Mouse (Mus musculus) retina, embryonic 14.5 days (tissue): ENCODE results near the gene Ahnak.
"Not testable (repeated sequence)": the region's sequence is repeated elsewhere in the genome, so short reads cannot be mapped to it uniquely, and the experiment has no call there.

Experiments used
- DNase-seq: peaks from one replicate; pipeline ENCODE4 v3.0.0-alpha.2; 2015; ENCODE audit warnings: low spot score

Gene Ahnak

DNA sequence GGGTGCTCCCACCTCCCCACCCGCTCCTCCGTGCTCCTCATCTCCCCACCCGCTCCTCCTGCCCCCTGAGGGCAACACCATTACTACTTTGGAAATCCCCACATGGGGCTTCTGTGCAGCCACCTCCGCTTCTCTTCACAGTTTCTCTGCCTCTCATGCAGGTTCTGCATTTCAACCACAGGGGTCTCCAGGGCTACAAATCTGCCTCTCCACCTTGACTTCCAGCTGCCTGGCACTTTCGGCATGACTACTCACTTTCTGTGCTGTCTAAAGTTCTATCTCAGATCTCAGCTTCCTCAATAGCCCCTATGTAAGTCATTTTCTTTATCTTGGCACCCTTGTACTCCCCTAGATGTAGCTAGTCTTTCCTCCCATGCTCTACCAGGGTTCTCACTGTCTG is 78.2 kb downstream of the Ahnak start:
- no peak for DNase-seq

DNA sequence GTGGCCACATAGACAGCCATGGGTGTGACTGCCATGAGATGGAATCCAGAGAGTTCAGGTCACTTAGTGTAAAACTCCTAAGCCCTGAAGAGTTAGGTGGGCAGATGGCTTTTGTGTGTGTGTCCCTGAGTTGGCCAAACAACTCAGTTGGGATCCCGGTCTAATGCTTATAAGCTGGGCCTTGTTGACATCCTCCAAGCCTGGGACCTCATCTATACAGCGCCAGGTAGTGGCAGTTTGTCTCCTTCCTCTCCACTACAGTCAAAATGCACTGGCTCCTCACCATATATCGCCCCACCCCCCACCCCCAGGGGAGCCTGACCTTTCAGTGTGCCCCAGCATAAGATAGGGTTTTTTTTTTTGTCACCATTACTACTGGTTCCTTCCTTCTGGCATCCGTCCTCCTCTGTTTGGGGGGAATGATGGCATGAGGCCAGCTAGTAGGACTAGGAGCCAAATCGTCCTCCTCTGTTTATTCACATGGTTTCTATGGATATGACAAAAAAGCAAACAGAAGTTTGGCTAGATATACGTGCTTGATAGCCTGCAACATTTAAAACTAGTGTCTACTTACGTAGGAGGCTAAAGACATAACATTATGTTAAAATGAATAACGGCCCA is 80.7 kb downstream of the Ahnak start:
- DNase-seq = no peak

GRCm38 (mm10) chr19:9070316-9070715 is 81.2 kb downstream of the Ahnak start:
- no peak for DNase-seq

GRCm38 (mm10) chr19:9071456-9072156 is 82.5 kb downstream of the Ahnak start:
- DNase-seq = no peak

DNA sequence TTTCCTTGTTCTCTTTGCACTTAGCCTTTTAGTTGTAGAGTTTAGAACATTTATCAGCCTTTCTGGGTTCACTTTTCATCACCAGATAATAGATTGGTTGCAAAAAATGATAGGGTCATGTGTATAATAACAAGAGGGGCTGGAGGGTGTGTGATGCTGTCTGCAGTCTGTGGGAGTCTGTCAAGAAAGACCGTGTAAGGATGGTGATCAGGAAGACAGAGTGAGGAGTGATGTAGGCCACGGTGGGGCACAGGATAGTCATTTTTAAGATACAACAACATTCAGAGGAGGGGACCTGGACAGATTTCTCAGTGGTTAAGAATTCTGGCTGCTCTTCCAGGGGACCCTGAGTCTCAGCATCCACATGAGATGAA is 83.1 kb downstream of the Ahnak start:
- no peak for DNase-seq

GRCm38 (mm10) chr19:9073776-9074411 is 84.8 kb downstream of the Ahnak start:
- no peak for DNase-seq

GRCm38 (mm10) chr19:9074424-9074823 is 85.3 kb downstream of the Ahnak start:
- DNase-seq = no peak

GRCm38 (mm10) chr19:9075558-9075957 is 86.5 kb downstream of the Ahnak start:
- no peak for DNase-seq

GRCm38 (mm10) chr19:9076035-9076434 is 87.0 kb downstream of the Ahnak start:
- DNase-seq = no peak

- no peak for DNase-seq
Measured at GRCm38 (mm10) chr19:9076982-9077660, 88.0 kb downstream of the Ahnak start.

- no peak for DNase-seq
Measured at GRCm38 (mm10) chr19:9079916-9080315, 90.8 kb downstream of the Ahnak start.

DNA sequence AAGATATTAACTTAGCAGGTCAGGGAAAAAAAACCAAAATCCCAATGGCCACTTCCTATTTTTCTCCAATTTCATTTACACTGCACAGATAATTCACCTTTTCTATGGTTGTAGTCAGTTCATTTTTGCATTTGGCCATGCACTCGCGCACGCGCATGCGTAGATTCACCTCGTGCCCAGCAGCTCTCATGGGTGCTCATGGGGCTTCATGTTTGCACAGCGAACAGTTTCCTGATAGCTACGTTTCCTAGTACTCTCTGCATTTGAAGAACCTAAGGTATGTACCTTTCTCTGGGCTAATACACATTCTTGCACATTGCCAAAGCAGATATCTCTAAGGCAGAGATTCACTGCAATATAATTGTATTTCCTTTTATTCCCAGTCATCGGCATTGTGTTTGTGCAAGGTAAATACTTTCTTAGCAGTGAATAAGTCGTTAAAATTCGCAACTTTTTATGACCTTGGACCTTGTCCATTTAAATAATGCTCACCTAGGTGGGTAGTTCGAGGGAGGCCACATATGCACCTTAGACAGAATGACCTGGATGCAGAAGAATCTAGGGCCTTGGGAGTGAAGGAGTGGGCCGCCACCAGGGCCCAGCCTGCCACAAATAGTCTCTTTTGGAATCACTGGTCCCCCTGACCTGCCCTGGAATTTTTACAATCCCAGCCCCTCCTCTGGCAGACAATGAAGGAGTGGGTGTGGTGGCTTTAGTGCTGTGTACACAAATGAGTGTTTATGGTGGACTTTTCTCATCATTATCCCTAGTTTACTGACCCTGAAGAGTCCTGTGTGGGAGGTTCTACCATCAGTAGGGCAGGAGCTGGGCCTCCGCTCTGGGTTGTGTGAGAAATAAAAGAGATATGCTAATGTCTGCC is 92.5 kb downstream of the Ahnak start:
- DNase-seq = no peak

DNA sequence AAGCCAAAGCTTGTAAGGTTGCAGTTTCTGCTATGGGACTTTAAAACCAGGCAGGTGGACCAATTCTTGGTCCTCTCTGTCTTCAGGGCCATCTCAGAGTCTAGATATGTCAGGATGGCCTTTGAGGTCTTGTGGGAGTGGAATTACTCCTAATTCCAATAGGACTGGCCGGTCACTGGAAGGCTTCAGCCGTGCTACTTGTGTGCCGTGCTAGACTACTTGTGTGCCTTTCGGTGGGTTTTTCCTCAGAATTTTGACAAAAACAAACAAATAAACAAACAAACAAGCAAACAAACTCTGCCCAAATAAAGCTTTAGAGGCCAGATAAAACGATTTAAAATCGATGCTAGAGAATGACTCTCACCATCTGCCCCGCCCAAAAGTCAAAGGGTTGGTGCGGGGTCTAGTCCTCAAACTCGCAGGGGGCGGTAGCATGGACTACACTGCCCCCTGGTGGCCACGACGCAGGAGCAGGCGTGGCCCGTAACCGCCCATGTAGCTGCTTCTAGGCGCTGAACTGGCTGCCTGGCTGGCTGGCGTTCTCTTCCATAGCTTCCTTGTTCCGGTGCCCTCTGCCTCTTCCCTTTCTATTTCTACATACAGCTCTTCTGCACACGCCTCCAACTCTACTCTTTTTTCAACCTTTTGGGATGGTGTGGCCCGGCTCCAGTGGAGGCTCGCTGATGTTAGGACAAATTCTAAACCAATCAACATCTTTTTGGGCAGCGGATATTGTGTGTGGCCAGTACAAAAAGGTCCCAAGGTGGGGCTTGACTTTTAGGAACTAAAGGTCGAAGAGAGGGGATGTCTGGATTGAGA is 93.3 kb downstream of the Ahnak start:
- DNase-seq = peak; percentile 93

DNA sequence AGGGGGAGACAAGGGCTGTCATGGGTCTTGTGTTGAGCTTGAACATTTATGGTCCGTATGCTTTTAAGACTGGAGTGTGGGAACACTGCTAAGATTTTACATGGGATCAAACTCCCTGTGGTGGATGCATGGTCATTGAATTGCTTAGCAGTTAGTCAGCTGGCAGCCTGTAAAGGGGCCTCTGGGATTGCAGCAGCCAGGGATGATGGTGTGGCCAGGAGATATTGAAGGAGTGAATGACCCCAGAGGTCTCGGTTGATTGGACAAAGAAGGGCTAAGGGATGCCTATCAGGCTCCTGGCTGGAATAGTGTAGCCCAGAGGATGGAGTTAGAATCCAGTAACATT is 93.9 kb downstream of the Ahnak start:
- no peak for DNase-seq

GRCm38 (mm10) chr19:9083892-9084291 is 94.8 kb downstream of the Ahnak start:
- DNase-seq = not testable (repeated sequence)

GRCm38 (mm10) chr19:9087821-9088220 is 98.7 kb downstream of the Ahnak start, which contains the start of gene Scgb1a1:
Gene Scgb1a1 (minus strand): TSS chr19:9087958.
- no peak for DNase-seq

DNA sequence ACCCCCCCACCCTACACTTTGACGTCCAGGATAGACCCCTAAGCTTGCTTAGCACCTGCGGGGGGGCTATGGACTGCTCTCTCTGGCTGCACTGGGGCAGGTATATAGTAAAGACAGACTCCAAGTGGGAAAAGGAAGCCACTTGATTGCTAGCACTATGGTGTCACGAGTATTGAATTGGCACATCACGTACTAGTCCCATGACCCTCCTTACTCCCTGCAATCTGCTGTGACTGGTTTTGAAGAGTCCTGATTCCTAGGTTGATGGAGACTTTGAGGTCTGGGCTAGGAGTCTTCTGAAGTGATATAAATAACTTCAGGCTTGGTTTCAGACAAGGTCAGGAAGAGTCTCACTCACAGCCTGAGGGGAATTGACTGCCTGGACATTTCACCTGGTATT is 101.1 kb downstream of the Ahnak start:
- DNase-seq = no peak

DNA sequence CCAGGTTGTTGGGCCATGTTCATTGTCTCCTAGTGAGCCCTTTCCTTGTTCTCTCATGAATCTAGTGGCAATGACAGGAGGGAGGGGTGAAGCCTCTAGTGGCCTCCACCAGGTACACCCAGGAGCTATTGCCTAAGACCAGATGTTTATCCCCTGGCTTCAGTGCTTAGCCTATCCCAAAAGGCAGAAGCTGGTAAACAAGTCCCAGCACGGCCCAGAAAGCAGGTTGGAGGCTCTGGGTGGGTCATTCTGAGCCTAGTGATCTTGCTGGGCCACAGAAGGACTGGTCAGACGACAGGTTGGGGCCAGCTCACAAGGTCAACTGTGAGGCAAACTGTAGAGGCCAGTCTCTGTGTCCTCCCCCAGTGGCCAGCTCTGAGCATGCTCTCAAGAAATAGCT is 101.6 kb downstream of the Ahnak start:
- DNase-seq = no peak

GRCm38 (mm10) chr19:9095111-9095510 is 106.0 kb downstream of the Ahnak start:
- DNase-seq = no peak

DNA sequence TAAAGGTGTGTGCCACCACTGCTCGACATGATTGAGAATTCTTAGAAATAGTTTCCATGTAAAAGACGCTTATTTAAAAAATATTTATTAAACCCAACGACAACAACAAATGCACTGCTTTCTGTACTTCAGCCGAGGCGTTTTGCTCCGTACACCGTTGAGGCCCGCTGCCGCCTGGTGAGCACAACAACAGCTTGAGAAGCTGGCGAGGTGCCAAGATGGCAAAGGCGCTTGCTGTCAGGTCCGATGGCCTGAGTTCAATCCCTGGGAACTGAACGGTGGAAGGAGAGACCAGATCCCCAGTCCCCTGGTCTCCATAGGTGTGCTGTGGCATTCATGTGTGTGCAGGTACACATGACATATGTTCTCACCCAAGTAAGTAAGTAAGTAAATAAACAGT is 108.4 kb downstream of the Ahnak start:
- no peak for DNase-seq

- no peak for DNase-seq
Measured at GRCm38 (mm10) chr19:9099751-9100150, 110.7 kb downstream of the Ahnak start.
